Mouse (Mus musculus) forebrain, embryonic 15.5 days (tissue): Measurements from ENCODE around the gene Mob3a. TPM values are rescaled to one million over a fixed set of nuclear protein-coding genes. Genes with fewer than 3 reads are reported as not detected.

Experiments
- ATAC-seq: fragments of 200-750 bp; cut with Nextera tagmentation; replicated peaks from 2 replicates; pipeline ENCODE4 v1.8.0; 2017; ENCODE audit warnings: mild to moderate bottlenecking, moderate TSS enrichment, moderate library complexity
- H3K27ac ChIP-seq: fragments of 300-500 bp; sonication (generic); replicated peaks from 2 replicates; pipeline ENCODE4 v1.5.1; 2015; ENCODE audit warnings: mild to moderate bottlenecking, inconsistent platforms
- H3K27me3 ChIP-seq: fragments of 300-500 bp; sonication (generic); 2 replicates; pipeline ENCODE4 v1.6.1; 2015; ENCODE audit warnings: inconsistent platforms
- H3K36me3 ChIP-seq: fragments of 300-500 bp; sonication (generic); 2 replicates; pipeline ENCODE4 v1.6.1; 2015; ENCODE audit warnings: mild to moderate bottlenecking, inconsistent platforms
- H3K4me1 ChIP-seq: fragments of 300-500 bp; sonication (generic); 2 replicates; pipeline ENCODE4 v1.6.1; 2015; ENCODE audit warnings: inconsistent platforms
- H3K4me2 ChIP-seq: fragments of 300-500 bp; sonication (generic); replicated peaks from 2 replicates; pipeline ENCODE4 v1.6.1; 2015; ENCODE audit warnings: mild to moderate bottlenecking, inconsistent platforms
- H3K4me3 ChIP-seq: fragments of 300-500 bp; sonication (generic); 2 replicates; pipeline ENCODE4 v1.5.1; 2015; ENCODE audit warnings: mild to moderate bottlenecking, inconsistent platforms
- H3K9ac ChIP-seq: fragments of 300-500 bp; sonication (generic); replicated peaks from 2 replicates; pipeline ENCODE4 v1.6.1; 2015; ENCODE audit warnings: mild to moderate bottlenecking, inconsistent platforms
- H3K9me3 ChIP-seq: fragments of 300-500 bp; sonication (generic); 2 replicates; pipeline ENCODE4 v1.6.1; 2016; ENCODE audit warnings: inconsistent platforms
- WGBS: fragments of 180-500 bp; shearing (Covaris S2); methylation state at CpG from one replicate; pipeline ENCODE4 v1.1.7; 2015; ENCODE audit warnings: mixed read lengths; 5-methylcytosine and 5-hydroxymethylcytosine counted together
- polyA plus RNA-seq: library from polyadenylated mRNA; unstranded; fragments of >200 nt; fragmentation: Nextera tagmentation; extraction: Ambion mirVana; gene quantifications from 2 replicates; pipeline ENCODE4 v1.2.1, GENCODE M21; 2015

The Mob3a gene
- polyA plus RNA-seq, result 52.6 and 55.1 TPM in 2 replicates

GRCm38 (mm10) chr10:80701721-80702535, at the start of gene Mob3a, which contains the start of gene Izumo4:
Gene Mob3a, minus strand, starts transcription at chr10:80701977.
Gene Izumo4, plus strand, starts transcription at chr10:80702184.
- Histone ChIP-seq H3K36me3 (peaks cover 9% of the 10 kb centered on the region), H3K27ac (peak within 1 kb of the TSS; percentile 93), H3K9ac (peak within 1 kb of the TSS; percentile 71), H3K4me2 (peak within 1 kb of the TSS; percentile 88), H3K4me3 (peak within 1 kb of the TSS; percentile 84), H3K9me3 (no peaks in the 10 kb centered on the region), H3K27me3 (no peaks in the 10 kb centered on the region), H3K4me1 (peaks cover 46% of the 10 kb centered on the region)
- peak; percentile 98 for ATAC-seq
- WGBS, result under 1% methylated on average over 59 of the region's 59 CpGs

GRCm38 (mm10) chr10:80751188-80751832, 49.5 kb upstream of the Mob3a start:
- no peak for ATAC-seq
- 16% methylated on average over 16 of the region's 16 CpGs for WGBS
- no peaks in the 10 kb centered on the region for H3K9me3 ChIP-seq
- no peak overlapping the region for H3K27ac ChIP-seq
- H3K36me3 ChIP-seq, result no peaks in the 10 kb centered on the region
- peak overlapping the region; percentile 33 for H3K4me2 ChIP-seq
- no peak overlapping the region for H3K4me3 ChIP-seq
- H3K27me3 ChIP-seq, result no peaks in the 10 kb centered on the region
- H3K9ac ChIP-seq, result no peak overlapping the region
- peaks cover 24% of the 10 kb centered on the region for H3K4me1 ChIP-seq

GRCm38 (mm10) chr10:80748609-80749008, 46.8 kb upstream of the Mob3a start:
- WGBS, result 15% methylated on average over 6 of the region's 6 CpGs
- peaks cover 13% of the 10 kb centered on the region for H3K4me1 ChIP-seq
- no peak overlapping the region for H3K9ac ChIP-seq
- no peaks in the 10 kb centered on the region for H3K36me3 ChIP-seq
- no peak for ATAC-seq
- H3K27ac ChIP-seq, result no peak overlapping the region
- H3K27me3 ChIP-seq, result no peaks in the 10 kb centered on the region
- H3K4me3 ChIP-seq, result no peak overlapping the region
- H3K4me2 ChIP-seq, result no peak overlapping the region
- H3K9me3 ChIP-seq, result no peaks in the 10 kb centered on the region

- WGBS, result 11% methylated on average over 3 of the region's 3 CpGs
- 0 out of 2 replicates have a peak, but pooled peaks have one; percentile 27 for ATAC-seq
- H3K9ac ChIP-seq, result no peak overlapping the region
These were observed 45.6 kb upstream of the Mob3a start for GRCm38 (mm10) chr10:80747410-80747809.

DNA sequence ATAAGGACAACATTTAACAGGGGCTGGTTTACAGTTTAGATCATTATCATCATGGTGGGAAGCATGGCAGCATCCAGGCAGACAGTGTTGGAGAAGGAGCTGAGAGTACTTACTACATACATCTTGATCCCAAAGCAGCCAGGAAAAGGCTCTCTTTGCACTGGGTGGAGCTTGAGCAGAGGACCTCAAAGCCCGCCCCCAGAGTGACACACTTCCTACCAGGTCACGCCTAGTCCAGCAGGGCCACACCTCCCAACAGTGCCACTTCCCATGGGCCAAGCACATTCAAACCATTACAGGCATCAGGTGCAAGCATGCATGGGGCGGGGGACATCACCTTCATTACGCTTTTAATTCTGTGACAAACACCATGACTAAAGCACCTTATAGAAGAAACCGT, 42.5 kb upstream of the Mob3a start:
- ATAC-seq, result no peak
- WGBS, result 46% methylated on average over 5 of the region's 5 CpGs
- Histone ChIP-seq H3K36me3 (no peaks in the 10 kb centered on the region), H3K9ac (no peak overlapping the region), H3K27ac (no peak overlapping the region), H3K4me1 (peaks cover 27% of the 10 kb centered on the region), H3K27me3 (no peaks in the 10 kb centered on the region), H3K9me3 (no peaks in the 10 kb centered on the region), H3K4me2 (no peak overlapping the region), H3K4me3 (no peak overlapping the region)

More at GRCm38 (mm10) chr10:80747410-80747809, 45.6 kb upstream of the Mob3a start:
- Histone ChIP-seq H3K4me1 (peaks cover 16% of the 10 kb centered on the region), H3K36me3 (no peaks in the 10 kb centered on the region), H3K9me3 (no peaks in the 10 kb centered on the region), H3K27ac (no peak overlapping the region), H3K4me3 (no peak overlapping the region), H3K4me2 (no peak overlapping the region), H3K27me3 (no peaks in the 10 kb centered on the region)

GRCm38 (mm10) chr10:80742180-80742978, 40.6 kb upstream of the Mob3a start, which contains the start of gene Ap3d1:
Gene Ap3d1, minus strand, starts transcription at chr10:80742264.
- Histone ChIP-seq H3K27me3 (no peaks in the 10 kb centered on the region), H3K9me3 (no peaks in the 10 kb centered on the region), H3K4me1 (peaks cover 43% of the 10 kb centered on the region), H3K36me3 (no peaks in the 10 kb centered on the region), H3K4me3 (peak within 1 kb of the TSS; percentile 96), H3K27ac (peak within 1 kb of the TSS; percentile 83), H3K9ac (peak within 1 kb of the TSS; percentile 99), H3K4me2 (peak within 1 kb of the TSS; percentile 80)
- 3% methylated on average over 25 of the region's 25 CpGs for WGBS
- ATAC-seq, result peak; percentile 100

DNA sequence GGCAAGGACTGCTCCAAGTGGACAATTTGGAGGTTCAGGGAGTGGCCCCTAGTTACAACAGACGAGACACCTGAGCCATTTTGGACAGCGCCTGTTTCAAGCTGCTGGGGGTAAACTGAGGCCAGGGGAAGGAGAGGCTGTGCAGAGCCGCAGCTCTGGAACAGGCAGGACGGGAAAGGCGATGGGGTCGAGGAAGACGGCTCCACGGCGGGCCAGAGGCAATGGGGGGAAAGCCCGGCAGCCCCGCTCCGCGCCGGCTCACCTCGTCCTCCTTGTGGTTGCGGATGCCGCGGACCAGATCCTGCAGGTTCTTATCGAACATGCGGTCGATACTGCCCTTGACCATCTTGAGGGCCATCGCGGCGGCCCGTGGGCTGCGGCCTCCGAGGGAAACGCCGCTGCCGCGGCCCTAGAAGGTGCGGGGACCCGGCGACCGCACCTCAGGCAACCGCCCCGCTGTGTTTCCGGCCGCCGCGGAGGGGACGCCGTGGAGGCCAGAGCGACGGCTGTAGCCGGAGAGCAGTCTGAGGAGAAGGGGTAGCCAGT, 39.9 kb upstream of the Mob3a start:
- peak overlapping the region; percentile 96 for H3K4me3 ChIP-seq
- H3K36me3 ChIP-seq, result no peaks in the 10 kb centered on the region
- under 1% methylated on average over 46 of the region's 46 CpGs for WGBS
- peak; percentile 20 for ATAC-seq
- H3K27ac ChIP-seq, result peak overlapping the region; percentile 83
- peak overlapping the region; percentile 80 for H3K4me2 ChIP-seq
- peak overlapping the region; percentile 99 for H3K9ac ChIP-seq
- no peaks in the 10 kb centered on the region for H3K27me3 ChIP-seq
- no peaks in the 10 kb centered on the region for H3K9me3 ChIP-seq
- peaks cover 50% of the 10 kb centered on the region for H3K4me1 ChIP-seq

GRCm38 (mm10) chr10:80741146-80741545, 39.4 kb upstream of the Mob3a start:
- Histone ChIP-seq H3K9ac (peak overlapping the region; percentile 99), H3K9me3 (no peaks in the 10 kb centered on the region), H3K4me1 (peaks cover 55% of the 10 kb centered on the region), H3K4me3 (peak overlapping the region; percentile 96), H3K4me2 (peak overlapping the region; percentile 80), H3K27ac (no peak overlapping the region), H3K27me3 (no peaks in the 10 kb centered on the region), H3K36me3 (no peaks in the 10 kb centered on the region)
- 42% methylated on average over 5 of the region's 5 CpGs for WGBS
- ATAC-seq, result no peak

DNA sequence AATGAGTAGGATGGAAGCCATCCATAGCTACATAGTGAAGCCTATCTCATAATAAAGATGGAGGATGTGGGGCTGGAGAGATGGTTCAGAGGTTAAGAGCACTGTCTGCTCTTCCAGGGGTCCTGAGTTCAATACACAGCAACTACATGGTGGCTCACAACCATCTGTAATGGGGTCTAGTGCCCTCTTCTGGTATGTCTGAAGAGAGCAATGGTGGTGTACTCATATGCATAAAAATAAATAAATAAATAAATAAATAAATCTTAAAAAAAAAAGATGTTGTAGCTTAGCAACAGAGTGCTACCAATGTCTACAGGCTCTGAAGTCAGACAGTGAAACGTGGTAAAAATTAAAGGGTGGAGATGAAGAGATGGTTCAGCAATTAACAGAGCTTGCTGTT, 36.9 kb upstream of the Mob3a start:
- Histone ChIP-seq H3K36me3 (no peaks in the 10 kb centered on the region), H3K27ac (no peak overlapping the region), H3K27me3 (no peaks in the 10 kb centered on the region), H3K9me3 (no peaks in the 10 kb centered on the region), H3K4me3 (no peak overlapping the region), H3K4me2 (no peak overlapping the region), H3K9ac (no peak overlapping the region), H3K4me1 (peaks cover 63% of the 10 kb centered on the region)
- ATAC-seq, result no peak
- WGBS, result 54% methylated on average over 1 of the region's 1 CpGs

GRCm38 (mm10) chr10:80736731-80737130, 35.0 kb upstream of the Mob3a start:
- Histone ChIP-seq H3K4me3 (no peak overlapping the region), H3K9me3 (no peaks in the 10 kb centered on the region), H3K4me1 (peaks cover 58% of the 10 kb centered on the region), H3K27ac (peak overlapping the region; percentile 68), H3K9ac (no peak overlapping the region), H3K36me3 (peaks cover 7% of the 10 kb centered on the region; the same call in 1 of the 2 replicates), H3K27me3 (no peaks in the 10 kb centered on the region), H3K4me2 (no peak overlapping the region)
- ATAC-seq, result 0 out of 2 replicates have a peak, but pooled peaks have one; percentile 17
- WGBS, result 51% methylated on average over 5 of the region's 5 CpGs

- Histone ChIP-seq H3K4me3 (no peak overlapping the region), H3K9me3 (no peaks in the 10 kb centered on the region), H3K27me3 (no peaks in the 10 kb centered on the region), H3K9ac (no peak overlapping the region), H3K27ac (no peak overlapping the region), H3K4me2 (no peak overlapping the region), H3K4me1 (peaks cover 22% of the 10 kb centered on the region), H3K36me3 (peaks cover 43% of the 10 kb centered on the region)
- WGBS, result 90% methylated on average over 6 of the region's 6 CpGs
- ATAC-seq, result no peak
These were observed 30.9 kb upstream of the Mob3a start for GRCm38 (mm10) chr10:80732611-80733101.
